Mouse (Mus musculus): ENCODE measurements around the gene Usp1.

Usp1 gene

GRCm38 (mm10) chr4:98984701-98985100 is 61.1 kb downstream of the Usp1 start:
- DNase-seq, result no peak
